Mouse (Mus musculus) spleen, postnatal 10 days (tissue): ENCODE results near the gene Prmt2.

Source experiments
- DNase-seq, 2 experiments: peaks; one replicate each; pipeline ENCODE4 v3.0.0; 2021 to 2022; ENCODE audit warnings: low spot score in 2 of 2

Gene Prmt2

DNA sequence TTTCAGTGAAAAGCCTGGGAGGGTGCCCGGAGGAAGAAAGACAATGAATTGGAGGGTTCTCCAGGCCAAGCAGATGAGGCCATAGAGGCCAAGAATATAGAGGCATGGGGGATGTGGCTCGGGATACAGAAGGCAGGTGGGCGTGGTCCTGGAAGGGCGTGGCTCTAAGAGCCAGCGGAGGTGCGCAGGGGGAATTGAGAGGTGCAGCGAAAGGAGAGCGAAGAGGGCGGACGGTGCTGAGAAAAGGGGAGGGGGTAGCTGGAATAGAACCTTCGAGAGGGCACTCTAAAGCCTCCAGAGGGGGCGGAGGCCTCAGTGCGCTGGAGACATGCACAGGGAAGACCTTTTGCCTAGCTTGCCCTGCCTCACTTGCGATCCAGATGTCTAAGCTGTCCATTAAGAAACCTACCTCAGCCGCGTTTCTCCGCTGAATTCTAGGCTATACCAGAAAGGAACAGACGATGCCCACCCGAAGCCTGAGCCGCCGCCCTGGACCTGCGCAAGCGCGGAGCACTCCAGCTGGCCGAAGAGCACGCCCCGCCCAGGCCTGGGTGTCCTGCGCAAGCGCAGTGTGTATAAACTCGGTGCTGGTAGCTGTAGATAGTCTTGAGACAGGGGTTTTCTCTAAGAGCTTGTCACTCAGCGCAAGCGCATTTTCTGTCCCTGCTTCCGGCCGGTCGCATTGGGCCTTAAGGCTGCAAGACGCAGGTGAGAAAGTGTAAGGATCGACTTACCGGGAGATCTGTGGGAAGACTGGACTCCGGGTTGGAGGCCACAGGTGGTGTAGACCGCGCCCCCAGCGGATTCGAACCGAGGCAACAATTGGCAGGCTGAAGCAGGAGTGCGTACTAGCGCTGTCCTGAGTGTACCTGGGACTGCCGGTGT, at the start of gene Prmt2:
Prmt2 (minus strand) TSS at position 525 of the 885 bp plus-strand sequence.
- peak; percentile 71 to 89 for DNase-seq

DNA sequence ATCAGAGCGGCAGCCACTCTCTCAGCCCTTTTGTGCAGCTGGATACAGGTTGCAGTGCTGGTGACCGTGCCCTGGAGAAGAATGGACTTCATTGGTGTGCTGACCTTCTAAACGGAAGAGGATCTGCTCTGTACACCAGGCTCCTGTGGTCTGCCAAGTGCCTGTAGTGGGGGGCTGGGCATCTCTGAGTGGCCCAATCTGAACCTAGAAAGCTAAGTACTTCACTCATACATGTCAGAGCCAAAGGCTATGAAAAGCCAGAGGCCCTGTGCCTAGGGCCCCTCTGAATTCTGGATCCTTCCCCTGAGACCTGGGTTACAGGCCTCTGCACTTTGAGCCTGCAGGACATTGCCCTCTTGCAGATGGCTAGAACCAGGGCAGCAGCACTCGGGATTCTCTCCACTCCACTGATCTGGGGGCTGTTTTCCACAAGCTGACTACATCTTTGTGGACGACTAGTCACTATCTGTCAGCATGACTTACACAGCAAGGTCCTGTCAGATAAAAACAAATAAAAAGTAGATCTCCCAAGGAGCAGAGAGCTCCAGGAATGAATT, 41.0 kb upstream of the Prmt2 start:
- no peak for DNase-seq

DNA sequence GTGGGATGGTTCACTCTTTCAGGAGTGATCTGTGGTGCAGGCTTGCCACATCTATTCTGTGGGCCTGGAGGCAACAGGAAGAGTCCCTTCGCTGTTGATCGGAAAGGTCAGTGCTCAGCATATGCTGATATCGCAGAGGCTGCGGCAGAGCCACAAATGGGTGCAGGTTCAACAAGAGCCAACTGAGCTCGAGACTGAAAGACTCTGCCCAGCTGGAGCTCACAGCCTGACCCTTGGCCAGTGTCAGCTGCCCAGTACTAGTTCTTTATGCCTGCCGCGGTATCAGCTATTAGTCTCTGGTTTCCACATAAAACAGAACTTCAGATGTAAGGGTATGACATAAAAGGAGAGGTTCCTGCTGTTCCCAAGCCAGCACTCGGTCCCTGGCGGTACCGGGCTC, 37.6 kb upstream of the Prmt2 start:
- DNase-seq = no peak

DNA sequence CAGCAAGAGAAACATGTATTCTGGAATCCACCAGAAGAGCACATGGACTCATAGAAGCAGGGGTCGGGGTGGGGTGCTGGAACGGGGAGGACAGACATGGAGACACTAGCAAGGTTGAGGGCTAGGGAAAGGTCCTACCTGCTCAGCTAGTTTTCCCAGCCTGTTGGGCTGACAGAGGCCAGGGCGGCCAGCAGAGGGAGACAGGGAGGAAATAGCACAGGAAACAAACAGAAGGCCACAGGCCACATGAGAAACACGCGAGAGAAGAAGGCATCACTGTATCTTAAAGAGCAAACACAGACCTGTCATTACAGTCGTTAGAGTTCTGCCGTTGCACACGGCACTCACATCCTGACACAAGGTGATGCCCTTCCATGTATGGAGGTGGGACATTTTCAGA, 33.6 kb upstream of the Prmt2 start:
- peak in 1 of 2 experiments; percentile 61 for DNase-seq

DNA sequence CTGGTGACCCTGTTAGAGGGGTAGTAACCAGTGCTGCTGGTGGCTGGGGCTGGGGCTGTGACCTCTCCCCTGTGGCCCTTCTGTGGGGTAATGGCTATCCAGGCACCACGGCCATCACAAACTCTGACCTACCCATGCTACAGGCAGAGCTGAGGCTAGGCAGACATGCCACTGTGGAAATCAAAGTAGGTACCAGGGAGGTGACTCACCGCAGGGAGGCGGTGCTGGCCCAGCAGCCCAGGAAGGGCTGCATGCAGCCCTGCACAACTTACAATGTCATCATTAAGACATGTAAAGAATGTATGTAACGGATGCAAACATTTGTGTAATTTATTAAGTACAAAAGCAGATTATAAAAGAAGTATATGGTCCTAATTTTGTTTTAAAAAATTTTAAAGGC, 24.8 kb upstream of the Prmt2 start:
- DNase-seq = no peak

DNA sequence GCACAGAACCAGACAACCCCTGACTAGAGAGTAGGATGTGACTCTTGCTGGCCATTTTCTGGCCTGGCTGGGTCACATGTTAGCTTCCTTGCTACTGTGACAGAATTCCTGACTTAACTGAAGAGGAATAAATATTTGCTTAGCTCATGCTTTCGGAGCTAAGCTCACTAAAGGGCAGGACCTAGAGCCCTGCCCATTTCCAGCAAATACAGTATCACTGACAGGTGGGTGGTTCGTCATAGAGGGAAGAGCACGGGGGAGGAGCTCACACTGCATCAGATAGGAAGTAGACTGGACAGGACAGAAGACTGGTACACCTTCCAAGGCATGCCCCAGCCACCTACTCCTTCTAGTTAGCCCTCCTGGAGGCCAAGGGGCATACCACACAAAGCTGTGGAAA, 23.8 kb upstream of the Prmt2 start:
- DNase-seq = no peak

DNA sequence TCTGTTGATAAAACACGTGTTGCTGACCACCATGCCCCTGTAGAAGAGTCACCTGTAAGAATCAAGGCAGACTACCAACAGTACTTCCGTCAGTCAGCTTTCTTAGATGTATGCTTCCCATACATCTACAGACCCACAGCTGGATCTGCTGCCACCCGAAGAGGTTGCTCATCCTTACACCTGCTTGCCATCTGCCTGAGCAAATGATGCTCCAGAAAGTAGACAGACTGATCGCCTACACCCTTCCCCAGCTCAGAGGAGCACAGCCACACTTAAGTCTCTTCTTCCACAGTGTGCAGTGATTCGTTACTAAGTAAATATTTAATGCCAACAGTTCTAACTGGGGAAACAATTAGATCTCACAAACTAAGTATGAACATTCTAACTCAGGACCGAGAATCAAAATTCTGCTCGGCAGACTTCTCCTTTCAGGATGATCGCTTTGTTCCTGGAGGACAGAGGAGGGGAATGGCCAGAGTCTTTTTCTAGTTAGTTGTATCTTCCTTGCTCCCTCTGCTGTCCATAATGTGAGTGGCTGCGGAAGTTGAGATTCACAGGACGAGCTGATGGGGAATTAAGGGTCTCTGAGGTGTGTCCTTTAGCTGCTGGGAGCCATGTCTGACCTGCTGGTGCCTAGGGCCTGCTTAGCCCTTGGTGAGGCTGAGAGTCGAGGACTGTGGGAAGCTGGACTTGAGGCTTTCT, 22.8 kb upstream of the Prmt2 start:
- no peak for DNase-seq

DNA sequence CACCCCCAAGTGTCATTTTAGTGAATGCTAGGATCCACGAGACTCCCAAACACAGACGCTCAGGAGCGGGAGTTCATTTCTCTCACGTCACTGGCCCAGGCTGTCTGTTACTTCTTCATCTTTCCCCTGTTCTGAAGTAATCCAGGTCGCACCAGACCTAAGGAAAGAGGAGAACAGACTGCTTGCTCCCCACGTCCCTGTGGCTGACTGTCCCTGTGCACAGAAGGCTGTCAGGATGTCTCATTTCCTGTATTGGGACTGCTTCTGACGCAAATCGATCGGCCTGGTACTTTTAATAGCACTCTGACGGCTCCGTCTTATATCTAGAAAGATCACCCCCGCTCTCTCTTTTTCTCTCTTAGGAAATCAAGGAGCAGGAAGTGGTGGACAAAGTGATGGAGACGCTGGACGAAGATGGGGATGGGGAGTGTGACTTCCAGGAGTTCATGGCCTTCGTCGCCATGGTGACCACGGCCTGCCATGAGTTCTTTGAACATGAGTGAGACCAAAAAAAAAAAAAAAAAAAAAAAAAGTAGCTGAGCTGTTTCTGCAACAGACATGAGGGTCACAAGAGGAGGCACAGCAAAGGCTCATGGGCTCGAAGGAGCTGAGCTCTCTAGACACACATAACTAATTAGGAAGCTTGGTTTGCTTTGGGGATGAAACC, 22.0 kb upstream of the Prmt2 start:
- no peak for DNase-seq

DNA sequence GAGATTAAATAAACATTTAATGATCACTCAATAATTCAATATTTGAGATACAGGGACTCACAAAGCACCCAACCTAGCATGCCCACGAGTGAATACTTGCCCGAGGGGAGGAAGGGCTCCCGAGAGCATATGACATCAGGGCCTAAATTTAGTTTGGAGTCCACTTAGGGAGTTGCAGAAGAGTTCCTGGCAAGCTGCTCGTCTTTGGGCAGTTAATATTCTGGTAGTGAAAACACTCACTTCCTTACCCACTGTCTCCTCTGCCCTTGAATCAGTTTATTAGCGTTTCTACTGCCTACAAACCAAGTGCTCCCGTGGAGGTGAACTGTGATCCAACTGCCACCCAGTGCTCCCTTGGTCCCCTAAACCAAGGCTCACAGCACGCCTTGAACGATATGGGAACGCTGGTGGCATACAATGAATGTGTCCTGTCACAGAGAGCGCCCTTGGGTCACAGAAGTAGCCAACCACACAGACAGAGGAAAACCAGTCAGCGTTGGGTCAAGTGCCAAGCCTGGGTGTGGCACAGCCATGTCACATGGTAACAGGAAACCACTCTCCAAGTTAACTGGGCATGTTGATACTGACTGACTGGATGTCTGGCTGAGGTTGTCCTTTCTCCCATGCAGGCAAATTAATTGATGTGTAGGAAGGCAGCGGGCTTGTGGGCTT, 20.2 kb upstream of the Prmt2 start:
- no peak for DNase-seq

DNA sequence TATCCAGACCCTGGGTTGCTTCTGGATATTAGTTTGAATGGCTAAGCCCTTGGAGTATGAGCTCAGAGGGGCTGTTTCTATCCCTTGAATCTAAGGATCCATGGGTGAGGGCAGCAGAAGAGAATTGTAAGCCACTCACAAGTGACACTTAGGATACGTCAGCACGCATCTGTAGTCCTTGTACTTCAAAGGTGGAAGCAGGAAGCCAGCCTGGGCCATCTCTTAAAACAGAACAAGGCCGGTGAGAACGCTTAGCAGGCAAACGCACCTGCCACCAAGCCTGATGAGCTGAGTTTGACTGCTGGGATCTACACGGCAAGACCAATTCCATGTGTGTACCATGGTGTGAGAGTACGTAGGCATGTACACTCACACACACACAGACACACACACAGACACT, 19.6 kb upstream of the Prmt2 start:
- DNase-seq = no peak

DNA sequence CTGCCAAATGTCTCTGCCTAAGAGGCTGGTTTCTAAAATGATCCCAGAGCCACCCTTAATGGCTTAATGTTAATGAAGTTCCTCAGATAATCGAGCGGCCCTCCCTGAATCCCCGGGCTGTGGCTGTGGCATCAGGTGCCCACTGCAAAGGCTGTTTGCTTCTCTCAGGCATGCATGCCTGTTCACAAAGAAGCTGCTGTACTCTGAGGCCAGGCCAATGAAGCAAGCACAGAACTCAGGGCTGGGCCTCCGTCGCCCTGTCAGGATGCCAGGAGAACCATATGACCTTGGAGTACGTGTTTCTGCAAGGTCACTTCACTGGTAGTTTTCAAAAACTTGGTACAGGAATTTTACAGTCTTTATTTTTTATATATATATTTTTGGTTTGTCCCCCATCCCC, 18.0 kb upstream of the Prmt2 start:
- DNase-seq = no peak

DNA sequence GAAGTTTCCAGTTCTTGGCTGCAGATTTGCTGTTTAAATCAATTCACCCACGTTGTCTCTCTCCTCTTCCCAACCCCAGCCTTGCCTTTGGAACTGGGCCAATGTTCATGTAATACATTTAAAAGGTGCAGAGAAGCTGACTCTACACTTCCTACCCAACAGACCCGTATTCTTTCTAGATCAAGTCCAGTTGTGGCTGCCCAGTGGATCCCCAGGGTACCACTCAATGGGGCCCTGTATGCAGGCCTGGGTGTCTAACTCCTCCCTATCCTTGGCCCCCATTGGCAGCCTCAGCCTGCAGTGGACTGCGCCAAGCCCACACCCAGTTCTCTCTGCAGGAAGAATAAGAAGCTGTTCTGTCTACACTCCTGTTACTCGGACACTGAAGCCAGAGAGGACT, 15.9 kb upstream of the Prmt2 start, which contains the start of gene S100b:
S100b (plus strand) TSS at position 318 of the 400 bp plus-strand sequence.
- DNase-seq = no peak

DNA sequence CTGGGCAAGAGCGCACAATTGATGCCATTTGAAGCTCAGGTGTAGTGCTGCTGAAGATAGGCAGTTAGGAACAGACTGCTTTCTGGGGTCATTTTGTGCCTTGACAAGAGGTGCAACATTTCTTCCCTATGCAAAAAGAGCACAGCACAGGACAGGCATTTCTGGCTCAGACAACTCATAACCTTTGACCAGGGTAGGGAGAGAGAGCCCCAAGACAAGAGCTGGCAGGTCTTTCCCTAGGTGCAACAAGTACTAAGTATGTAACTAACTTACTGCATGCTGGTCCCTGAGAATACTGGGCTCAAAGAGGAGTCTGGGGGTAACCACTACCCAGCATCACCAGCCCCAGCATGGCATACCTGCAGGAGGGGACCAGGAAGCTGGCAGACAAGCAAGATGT, 15.4 kb upstream of the Prmt2 start:
- no peak for DNase-seq

DNA sequence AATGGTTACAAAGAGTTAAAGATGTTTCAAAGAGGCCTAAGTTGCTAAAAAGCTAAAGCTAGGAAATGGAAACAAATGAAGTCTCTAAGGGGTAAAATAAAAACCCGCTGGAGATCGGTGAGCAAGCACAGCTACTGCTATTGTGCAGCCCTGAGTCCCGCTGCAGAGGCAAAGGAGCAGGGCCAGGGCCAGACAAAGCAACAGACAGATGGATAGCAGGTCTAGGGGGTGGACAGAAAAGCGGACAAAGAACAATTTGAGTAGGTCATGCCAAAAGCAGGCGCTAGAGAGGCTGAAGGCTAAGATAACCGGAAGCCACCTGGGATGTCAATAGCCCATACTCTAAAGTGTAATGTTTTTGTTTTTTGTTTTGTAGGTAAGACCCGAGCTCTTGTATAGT, 13.2 kb upstream of the Prmt2 start:
- DNase-seq = no peak

DNA sequence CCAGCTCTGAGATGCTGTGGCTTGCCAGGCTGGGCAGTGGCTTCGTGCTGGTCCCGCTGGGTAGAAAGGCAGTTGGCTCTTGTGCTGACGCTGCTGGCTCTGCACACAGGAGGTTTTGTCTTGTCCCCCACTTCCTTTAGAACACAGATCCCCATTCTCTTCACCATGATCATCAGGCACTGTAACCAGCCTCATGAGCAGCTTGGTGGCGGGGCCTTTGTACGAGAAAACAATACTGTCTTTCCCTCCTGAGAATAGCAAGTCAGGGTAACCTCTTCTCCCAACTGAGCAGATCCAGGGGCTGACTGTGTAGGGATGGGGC, 10.9 kb upstream of the Prmt2 start:
- DNase-seq = no peak

DNA sequence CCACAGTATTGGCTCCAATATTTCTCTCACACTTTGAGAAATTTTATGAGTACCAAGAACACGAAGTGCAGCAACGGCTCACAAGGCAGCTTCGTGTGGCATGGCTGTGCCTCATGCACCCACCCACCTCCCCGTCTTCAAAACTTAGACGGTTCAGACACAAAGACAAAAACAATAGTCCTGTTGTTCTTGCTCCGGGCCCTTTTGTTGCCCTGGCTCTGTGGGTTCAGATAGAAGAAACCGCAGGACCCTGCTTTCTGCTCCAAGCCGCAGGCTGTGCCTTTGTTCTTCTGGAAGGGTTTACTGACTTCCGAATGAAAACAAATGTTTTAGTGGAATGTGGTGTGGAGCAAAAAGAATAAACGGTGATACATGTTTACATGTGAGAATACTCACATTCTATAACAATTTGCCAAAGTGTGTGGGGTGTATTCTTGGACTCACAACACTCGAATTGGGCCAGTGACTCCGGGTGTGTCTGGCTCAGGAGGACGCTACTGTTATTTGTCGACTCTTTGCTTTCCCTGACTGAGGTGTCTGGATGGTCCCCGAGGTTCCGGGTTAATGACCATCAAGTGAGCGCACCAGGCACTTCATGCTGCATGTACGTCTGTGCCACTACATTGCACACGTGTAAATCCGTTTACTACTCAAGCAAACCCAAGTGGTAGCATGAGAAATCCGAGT, 10.4 kb upstream of the Prmt2 start:
- DNase-seq = no peak

DNA sequence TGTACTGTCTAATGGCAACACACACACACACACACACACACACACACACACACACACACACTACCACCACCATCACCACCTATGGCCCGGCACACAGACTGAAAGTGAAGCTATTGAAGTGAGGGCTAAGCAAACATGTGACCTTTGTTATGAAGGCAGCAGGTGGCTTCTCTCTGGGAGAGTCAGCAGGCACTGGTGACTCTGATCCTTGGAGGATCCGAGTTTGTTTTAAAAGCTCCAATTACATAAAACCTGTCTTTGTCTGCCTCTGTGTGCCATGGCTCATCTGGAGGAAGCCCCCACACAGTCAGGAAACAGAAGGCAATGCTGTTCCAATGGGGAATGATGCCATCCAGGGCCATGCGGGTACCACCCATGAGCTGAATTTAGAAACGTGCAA, 8.9 kb upstream of the Prmt2 start:
- no peak for DNase-seq

DNA sequence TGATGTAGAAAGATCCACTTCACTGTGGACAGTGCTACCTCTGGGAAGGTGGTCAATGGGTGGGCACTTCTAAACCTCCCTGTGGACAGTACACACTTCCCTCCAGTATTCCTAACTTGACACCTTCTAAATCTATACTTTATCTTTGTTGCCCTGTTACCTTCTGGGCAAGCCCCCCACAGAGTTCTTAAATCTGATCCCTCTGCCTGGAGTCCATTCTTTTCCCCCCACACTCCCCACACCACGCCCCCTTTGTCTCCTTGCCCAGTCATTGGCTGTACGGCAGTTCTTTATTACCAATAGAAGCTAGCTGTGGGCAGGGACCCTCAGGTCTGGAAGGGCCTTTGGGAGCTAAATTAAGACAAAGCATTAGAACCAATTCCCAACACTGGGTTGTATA, 7.4 kb upstream of the Prmt2 start:
- DNase-seq = no peak

DNA sequence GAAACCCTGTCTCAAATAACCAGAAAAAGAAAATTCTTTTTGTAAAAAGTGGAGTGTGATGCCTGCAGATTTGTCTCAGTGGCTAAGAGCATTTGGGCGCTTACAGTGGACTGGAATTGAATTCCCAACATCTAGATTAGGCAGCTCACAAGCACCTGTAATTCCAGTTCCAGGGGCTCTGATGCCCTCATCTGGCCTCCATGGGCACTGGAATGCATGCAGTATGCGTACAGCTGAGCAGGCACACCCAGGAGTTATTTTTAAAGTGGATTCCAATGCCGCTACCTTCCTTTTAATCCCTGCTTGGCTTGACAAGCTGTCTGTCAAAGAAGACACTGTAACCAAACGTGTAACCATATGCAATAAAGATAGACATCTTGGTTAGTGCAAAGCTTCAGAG, 1.7 kb upstream of the Prmt2 start:
- DNase-seq = no peak

DNA sequence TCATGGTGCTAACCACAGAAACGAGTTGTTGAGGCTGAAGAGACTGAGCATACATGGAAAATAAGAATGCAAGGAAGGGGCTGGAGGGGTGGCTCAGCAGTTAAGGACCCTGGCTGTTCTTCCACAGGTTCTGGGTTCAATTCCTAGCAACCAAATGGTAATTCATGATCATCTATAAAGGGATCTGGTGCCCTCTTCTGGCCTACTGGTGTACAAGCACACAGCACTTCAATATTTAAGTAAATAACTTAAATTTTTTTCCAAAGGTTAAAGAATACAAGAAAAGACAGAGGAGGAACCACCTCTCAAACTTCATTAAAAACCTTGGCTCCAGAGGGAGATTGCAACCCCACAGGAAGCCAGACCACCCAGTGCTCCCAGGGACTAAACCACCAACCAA, 8.0 kb downstream of the Prmt2 start:
- no peak for DNase-seq

DNA sequence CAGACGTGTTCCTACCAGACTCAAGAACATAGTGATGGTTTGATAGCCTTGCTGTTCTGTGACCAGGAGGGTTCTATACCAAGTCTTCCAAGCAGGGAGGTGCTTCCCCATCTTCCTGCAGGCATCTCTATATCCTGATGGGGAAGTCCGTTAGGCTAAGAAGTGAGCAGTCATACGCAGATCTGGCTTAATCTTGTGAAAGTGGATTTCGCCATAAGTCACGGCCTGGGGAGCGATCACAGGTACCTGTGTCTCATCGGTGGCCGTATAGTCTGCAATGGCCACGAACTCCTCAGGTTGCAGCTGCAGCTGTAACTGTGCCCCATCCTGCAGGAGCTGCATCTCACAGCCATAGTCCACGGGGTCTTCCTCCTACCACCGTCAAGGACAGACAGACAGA, 11.7 kb downstream of the Prmt2 start:
- DNase-seq = no peak
